Mouse (Mus musculus): Measurements from ENCODE around the gene Scube1. TPM values are rescaled to one million over a fixed set of nuclear protein-coding genes. Genes with fewer than 3 reads are reported as not detected.

Gene Scube1
- total and polyA plus RNA-seq, 3 experiments, result not detected

- Histone ChIP-seq H3K79me2 (replicated peaks; ENCODE audit: control insufficient read depth, extremely low read depth, insufficient read depth, poor library complexity, severe bottlenecking) (no peaks in the 10 kb centered on the region), H3K4me2 (ENCODE audit: insufficient read depth, low read depth, poor library complexity, severe bottlenecking) (no peak overlapping the region), H3K36me3 (replicated peaks in 1 of 2; ENCODE audit: control insufficient read depth in 1 of 2, insufficient read depth in 1 of 2, low read length in 1 of 2) (no peaks in the 10 kb centered on the region), H3K27ac (ENCODE audit: insufficient read depth, low read depth) (no peak overlapping the region), H3K4me3 (replicated peaks in 1 of 3; ENCODE audit: low read depth in 2 of 3, low read length in 2 of 3, poor library complexity in 1 of 3) (no peak overlapping the region), H3K4me1 (ENCODE audit: control insufficient read depth in 1 of 2, insufficient read depth in 2 of 2) (no peaks in the 10 kb centered on the region), H3K9ac (ENCODE audit: insufficient read depth, low read depth) (no peak overlapping the region), H3K27me3 (replicated peaks) (peaks cover 92% of the 10 kb centered on the region), H3K9me3 (replicated peaks; ENCODE audit: low read length) (no peaks in the 10 kb centered on the region)
- no peak for DNase-seq (ENCODE audit: extremely low read depth)
- dilution Hi-C loops (cut with MboI; ENCODE audit: extremely low pct_ligation_motif_present, extremely low pct_unique_long_range_greater_than_20kb, low sequenced_read_pairs), result no loop called here
- in situ Hi-C loops (cut with MboI; ENCODE audit: low pct_ligation_motif_present, low pct_unique_long_range_greater_than_20kb, low sequenced_read_pairs), result no loop called here
- TF ChIP-seq UBTF (IDR thresholded peaks at IDR 0.05; ENCODE audit: low read depth, low read length) (no peak), JUN (IDR thresholded peaks at IDR 0.05; ENCODE audit: insufficient read depth, low read depth, low read length) (no peak), KAT2A (IDR thresholded peaks at IDR 0.05; ENCODE audit: insufficient replicate concordance, low read length) (no peak), MXI1 (IDR thresholded peaks at IDR 0.05; ENCODE audit: low read depth, low read length) (no peak), MAZ (IDR thresholded peaks at IDR 0.05; ENCODE audit: low read depth, low read length) (no peak), JUND (conservative IDR thresholded peaks at IDR 0.05; ENCODE audit: low read depth, low read length) (no peak)
Observed at GRCm38 (mm10) chr15:83772460-83772859, 47.6 kb upstream of the Scube1 start.

- TF ChIP-seq MXI1 (IDR thresholded peaks at IDR 0.05; ENCODE audit: low read depth, low read length), result no peak
- no peak for TF ChIP-seq MEF2A (IDR thresholded peaks at IDR 0.05; ENCODE audit: borderline replicate concordance, low read depth, low read length)
- TF ChIP-seq USF2 (conservative IDR thresholded peaks at IDR 0.05; ENCODE audit: low read depth, low read length), result no peak
- Histone ChIP-seq H3K4me2 (ENCODE audit: insufficient read depth, low read depth, poor library complexity, severe bottlenecking) (no peak overlapping the region), H3K27me3 (replicated peaks) (peaks cover 92% of the 10 kb centered on the region), H3K9ac (ENCODE audit: insufficient read depth, low read depth) (no peak overlapping the region), H3K27ac (ENCODE audit: insufficient read depth, low read depth) (no peak overlapping the region), H3K4me1 (ENCODE audit: control insufficient read depth in 1 of 2, insufficient read depth in 2 of 2) (no peaks in the 10 kb centered on the region), H3K9me3 (replicated peaks; ENCODE audit: low read length) (no peaks in the 10 kb centered on the region), H3K79me2 (replicated peaks; ENCODE audit: control insufficient read depth, extremely low read depth, insufficient read depth, poor library complexity, severe bottlenecking) (no peaks in the 10 kb centered on the region), H3K4me3 (replicated peaks in 1 of 3; ENCODE audit: low read depth in 2 of 3, low read length in 2 of 3, poor library complexity in 1 of 3) (no peak overlapping the region), H3K36me3 (replicated peaks in 1 of 2; ENCODE audit: control insufficient read depth in 1 of 2, insufficient read depth in 1 of 2, low read length in 1 of 2) (no peaks in the 10 kb centered on the region)
- dilution Hi-C loops (cut with MboI; ENCODE audit: extremely low pct_ligation_motif_present, extremely low pct_unique_long_range_greater_than_20kb, low sequenced_read_pairs) (no loop called here), in situ Hi-C loops (cut with MboI; ENCODE audit: low pct_ligation_motif_present, low pct_unique_long_range_greater_than_20kb, low sequenced_read_pairs) (no loop called here)
- DNase-seq (ENCODE audit: extremely low read depth), result no peak
Observed at GRCm38 (mm10) chr15:83771346-83772053, 46.7 kb upstream of the Scube1 start.

DNA sequence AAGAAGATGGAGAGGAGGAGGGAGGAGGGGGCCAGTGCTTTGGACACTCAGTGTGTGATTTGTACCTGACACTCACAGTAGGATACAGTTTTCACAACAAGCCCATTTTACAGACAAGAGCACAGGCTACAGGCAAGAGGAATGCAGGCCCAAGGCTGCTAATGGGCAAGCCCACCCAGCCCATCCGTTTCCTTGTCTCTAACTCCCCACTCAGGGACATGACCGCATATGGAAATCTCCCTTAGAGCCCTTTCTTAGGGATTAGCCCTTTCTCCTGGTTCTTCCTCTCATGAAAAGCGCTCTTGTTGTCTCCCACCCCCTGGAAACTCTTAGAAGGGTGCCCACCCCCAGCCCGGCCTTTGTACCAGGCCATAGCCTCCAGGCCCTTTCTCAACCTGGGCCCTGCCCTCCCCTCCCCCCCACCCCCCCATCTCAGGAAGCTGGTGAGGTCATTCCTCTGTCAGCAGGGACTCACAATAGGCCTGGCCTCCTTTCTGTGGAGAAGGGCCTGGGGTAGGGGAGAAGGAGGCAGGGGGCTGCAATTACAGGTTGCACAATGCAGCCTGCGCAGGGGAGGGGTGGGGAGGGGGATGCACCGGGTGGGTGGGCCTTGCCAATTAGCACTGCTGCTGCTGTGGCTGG is 40.7 kb upstream of the Scube1 start:
- H3K27ac ChIP-seq (ENCODE audit: insufficient read depth, low read depth), result no peak overlapping the region
- dilution Hi-C loops (cut with MboI; ENCODE audit: extremely low pct_ligation_motif_present, extremely low pct_unique_long_range_greater_than_20kb, low sequenced_read_pairs), result no loop called here
- no peak overlapping the region for H3K9ac ChIP-seq (ENCODE audit: insufficient read depth, low read depth)
- peaks cover 86% of the 10 kb centered on the region for H3K27me3 ChIP-seq (replicated peaks)
- in situ Hi-C loops (cut with MboI; ENCODE audit: low pct_ligation_motif_present, low pct_unique_long_range_greater_than_20kb, low sequenced_read_pairs), result no loop called here
- H3K4me2 ChIP-seq (ENCODE audit: insufficient read depth, low read depth, poor library complexity, severe bottlenecking), result no peak overlapping the region
- H3K9me3 ChIP-seq (replicated peaks; ENCODE audit: low read length), result no peaks in the 10 kb centered on the region
- H3K4me1 ChIP-seq (ENCODE audit: control insufficient read depth in 1 of 2, insufficient read depth in 2 of 2), result no peaks in the 10 kb centered on the region
- H3K4me3 ChIP-seq (replicated peaks in 1 of 3; ENCODE audit: low read depth in 2 of 3, low read length in 2 of 3, poor library complexity in 1 of 3), result no peak overlapping the region
- no peak for DNase-seq (ENCODE audit: extremely low read depth)
- H3K36me3 ChIP-seq (replicated peaks in 1 of 2; ENCODE audit: control insufficient read depth in 1 of 2, insufficient read depth in 1 of 2, low read length in 1 of 2), result no peaks in the 10 kb centered on the region
- H3K79me2 ChIP-seq (replicated peaks; ENCODE audit: control insufficient read depth, extremely low read depth, insufficient read depth, poor library complexity, severe bottlenecking), result no peaks in the 10 kb centered on the region
- no peak for TF ChIP-seq MYC (IDR thresholded peaks at IDR 0.05; ENCODE audit: low read depth, low read length)
- no peak for TF ChIP-seq PAX5 (IDR thresholded peaks at IDR 0.05; ENCODE audit: low read length)
- TF ChIP-seq NELFE (IDR thresholded peaks at IDR 0.05; ENCODE audit: low read depth, low read length), result no peak

Data from CH12.LX (cell line).